Mouse (Mus musculus) embryo, embryonic 10.5 days (tissue): ENCODE measurements around the gene Traf3.

Experiments used
- DNase-seq: peaks from one replicate; pipeline ENCODE4 v3.0.0-alpha.2; 2015; ENCODE audit warnings: low spot score

The Traf3 gene

DNA sequence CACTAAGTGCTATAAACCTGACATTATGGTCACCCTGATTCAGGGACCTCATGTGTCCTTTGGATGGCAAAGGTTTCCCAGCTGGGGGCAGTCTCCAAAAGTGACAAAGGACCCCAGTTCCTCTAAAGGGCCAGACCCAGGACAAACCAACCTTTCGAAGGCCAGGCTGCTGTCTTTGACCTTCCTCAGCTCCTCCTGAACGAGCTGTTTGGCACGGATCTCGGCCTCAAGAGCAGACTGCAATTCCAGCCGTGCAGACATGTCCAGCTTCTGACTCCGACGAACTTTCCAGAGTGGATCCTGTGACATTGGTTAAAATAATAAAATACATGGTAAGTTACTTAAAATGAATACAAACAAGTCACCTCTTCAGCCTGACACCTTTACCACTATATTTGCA is 148.1 kb downstream of the Traf3 start:
- DNase-seq, result no peak
